Mouse (Mus musculus): Measurements from ENCODE around the gene Serinc5.

- TF ChIP-seq CTCF (IDR thresholded peaks at IDR 0.05; ENCODE audit: extremely low read depth, insufficient read length, insufficient replicate concordance, low read depth, low read length): no peak
- no peak for TF ChIP-seq POLR2A (IDR thresholded peaks at IDR 0.05; ENCODE audit: low read depth, low read length)
These were observed 72.6 kb downstream of the Serinc5 start for GRCm38 (mm10) chr13:92683464-92683863.

Measured in small intestine, adult 2 months (tissue).